Mouse (Mus musculus) forebrain, embryonic 10.5 days (tissue): ENCODE measurements around the gene Gm7075. TPM values are rescaled to one million over a fixed set of nuclear protein-coding genes. Genes with fewer than 3 reads are reported as not detected.
"Not testable (repeated sequence)": the region's sequence is repeated elsewhere in the genome, so short reads cannot be mapped to it uniquely, and the experiment has no call there.

Experiments used
- DNase-seq: peaks from one replicate; pipeline ENCODE4 v3.0.0-alpha.2; 2017; ENCODE audit warnings: low spot score; ENCODE audit errors: extremely low spot score
- H3K27ac ChIP-seq: fragments of 300-500 bp; sonication (generic); 2 replicates; pipeline ENCODE4 v1.5.1; 2016; ENCODE audit warnings: mild to moderate bottlenecking
- H3K27me3 ChIP-seq: fragments of 300-500 bp; sonication (generic); 2 replicates; pipeline ENCODE4 v1.6.1; 2016; ENCODE audit warnings: mild to moderate bottlenecking; ENCODE audit not compliant: poor library complexity, severe bottlenecking
- H3K36me3 ChIP-seq: fragments of 300-500 bp; sonication (generic); replicated peaks from 2 replicates; pipeline ENCODE4 v1.6.1; 2016; ENCODE audit warnings: mild to moderate bottlenecking, moderate library complexity
- H3K4me1 ChIP-seq: fragments of 300-500 bp; sonication (generic); 2 replicates; pipeline ENCODE4 v1.6.1; 2016
- H3K4me3 ChIP-seq: fragments of 300-500 bp; sonication (generic); 2 replicates; pipeline ENCODE4 v1.5.1; 2016; ENCODE audit warnings: mild to moderate bottlenecking, moderate library complexity
- H3K9me3 ChIP-seq: fragments of 300-500 bp; sonication (generic); 2 replicates; pipeline ENCODE4 v1.6.1; 2016; ENCODE audit warnings: mild to moderate bottlenecking, moderate library complexity
- WGBS: fragments of 180-500 bp; shearing (Covaris S2); methylation state at CpG from one replicate; pipeline ENCODE4 v1.1.7; 2016; 5-methylcytosine and 5-hydroxymethylcytosine counted together
- polyA plus RNA-seq: library from polyadenylated mRNA; unstranded; fragments of >200 nt; fragmentation: Nextera tagmentation; extraction: Ambion mirVana; gene quantifications from 2 replicates; pipeline ENCODE4 v1.2.1, GENCODE M21; 2016

Gene Gm7075
- not detected in 2 replicates for polyA plus RNA-seq

DNA sequence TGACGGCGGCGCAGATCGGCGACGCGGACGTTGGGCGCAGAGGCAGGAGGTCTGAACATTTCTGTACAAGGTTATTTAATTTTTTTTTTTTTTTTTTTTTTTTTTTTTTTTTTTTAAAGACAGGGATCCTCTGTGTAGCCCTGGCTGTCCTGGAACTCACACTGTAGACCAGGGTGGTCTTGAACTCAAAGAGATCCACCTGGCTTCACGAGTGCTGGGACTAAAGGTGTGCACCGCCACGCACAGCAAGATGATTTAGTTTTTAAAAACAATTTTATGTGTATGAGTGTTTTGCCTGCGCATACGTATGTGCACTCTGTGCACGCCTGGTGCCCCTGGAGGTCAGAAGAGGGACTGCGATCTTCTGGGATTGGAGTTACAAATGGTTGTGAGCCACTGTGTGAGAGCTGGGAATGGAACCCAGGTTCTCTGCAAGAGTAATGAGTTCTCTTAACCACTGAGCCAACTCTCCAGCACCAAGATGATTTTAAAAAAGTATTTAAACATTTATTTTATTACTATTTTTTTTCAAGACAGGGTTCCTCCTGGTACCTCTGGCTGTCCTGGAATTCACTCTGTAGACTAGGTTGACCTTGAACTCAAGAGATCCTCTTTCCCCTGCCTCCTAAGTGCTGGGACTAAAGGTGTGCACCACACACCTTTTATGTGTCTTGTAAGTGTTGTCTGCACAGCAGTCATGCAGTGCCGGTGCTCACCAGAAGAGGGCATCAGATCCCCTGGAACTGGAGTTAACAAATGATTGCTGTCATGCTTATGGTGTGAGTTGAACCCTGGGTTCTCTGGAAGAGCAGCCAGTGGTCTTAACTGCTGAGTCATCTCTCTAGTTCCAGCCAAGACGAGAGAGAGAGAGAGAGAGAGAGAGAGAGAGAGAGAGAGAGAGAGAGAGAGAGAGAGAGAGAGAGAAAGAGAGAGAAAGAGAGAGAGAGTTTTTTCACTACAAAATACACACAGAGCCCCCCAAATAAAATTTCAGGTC is at the start of gene Gm7075:
Gene Gm7075 (minus strand): TSS at position 51 of the 997 bp plus-strand sequence.
- H3K36me3 ChIP-seq = no peaks in the 10 kb centered on the region
- H3K4me1 ChIP-seq = no peaks in the 10 kb centered on the region
- no peak within 1 kb of the TSS for H3K27ac ChIP-seq
- 92% methylated on average over 18 of the region's 18 CpGs for WGBS
- no peaks in the 10 kb centered on the region for H3K9me3 ChIP-seq
- H3K27me3 ChIP-seq = no peaks in the 10 kb centered on the region
- DNase-seq = peak; percentile 55
- no peak within 1 kb of the TSS for H3K4me3 ChIP-seq

DNA sequence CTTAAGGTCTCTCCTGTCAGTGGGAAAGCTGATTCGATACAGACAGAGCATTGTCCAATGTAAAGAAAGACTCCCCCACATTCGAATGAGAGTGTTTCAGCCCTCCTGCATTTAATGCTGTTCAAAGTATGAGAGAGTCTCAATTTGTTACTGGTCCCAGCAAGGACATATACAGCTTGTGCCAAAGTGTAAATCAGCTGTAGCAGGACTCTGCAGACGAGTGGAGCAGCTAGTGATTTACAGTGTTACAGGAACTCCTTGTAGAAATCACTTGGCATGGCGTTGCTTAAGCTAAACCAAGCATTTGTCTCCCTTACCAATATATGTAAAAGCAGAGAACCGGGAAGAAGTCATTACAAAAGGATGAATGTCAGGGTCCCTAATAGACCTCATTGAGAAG is 39.3 kb upstream of the Gm7075 start:
- no peaks in the 10 kb centered on the region for H3K36me3 ChIP-seq
- no peaks in the 10 kb centered on the region for H3K9me3 ChIP-seq
- DNase-seq = no peak
- H3K4me1 ChIP-seq = peaks cover 7% of the 10 kb centered on the region; the same call in 1 of the 2 replicates
- WGBS = 78% methylated on average over 5 of the region's 5 CpGs
- H3K4me3 ChIP-seq = no peak overlapping the region
- no peak overlapping the region for H3K27ac ChIP-seq
- no peaks in the 10 kb centered on the region for H3K27me3 ChIP-seq

DNA sequence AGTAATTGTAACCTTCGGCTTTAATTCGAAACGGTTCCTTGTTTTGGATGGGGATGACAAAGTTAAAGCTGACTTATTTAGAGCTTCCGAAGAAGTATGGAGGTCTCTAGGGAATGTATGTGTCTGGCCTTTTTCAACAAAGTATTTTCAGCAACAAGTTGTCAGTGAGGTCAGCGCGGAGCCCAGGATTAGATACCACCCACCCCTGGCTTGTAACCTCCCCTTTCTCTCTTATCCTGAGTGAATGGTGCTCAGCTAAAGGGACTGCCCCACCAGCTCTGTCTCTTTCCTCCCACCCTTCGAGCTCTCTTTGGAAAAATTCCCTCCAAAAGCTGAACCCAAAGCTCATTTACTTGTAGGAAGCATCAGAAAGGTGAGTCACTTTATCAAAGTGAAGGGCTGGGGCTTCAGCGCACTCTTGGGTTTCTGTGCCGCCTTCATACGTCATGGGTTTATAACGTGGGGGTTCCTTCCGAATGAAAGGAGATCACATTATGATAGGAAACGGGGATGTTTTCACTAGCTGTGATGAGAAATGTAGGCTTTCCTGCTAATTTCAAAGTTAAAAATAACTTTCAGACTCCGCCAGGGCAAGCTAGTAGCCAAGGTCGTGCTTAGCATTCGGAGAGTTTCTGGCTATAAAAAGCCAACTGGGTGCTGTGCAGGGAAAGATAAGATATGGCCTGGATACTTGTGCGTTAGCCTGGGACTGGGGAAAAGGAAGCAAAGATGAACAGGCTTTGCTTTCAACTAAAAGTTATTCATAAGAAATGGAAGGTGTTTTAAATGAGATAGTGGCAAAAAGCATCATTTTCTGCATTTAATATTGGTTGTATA is 35.9 kb upstream of the Gm7075 start:
- H3K4me3 ChIP-seq = no peak overlapping the region
- DNase-seq = no peak
- WGBS = 91% methylated on average over 17 of the region's 17 CpGs
- peaks cover 14% of the 10 kb centered on the region for H3K4me1 ChIP-seq
- no peaks in the 10 kb centered on the region for H3K9me3 ChIP-seq
- H3K27ac ChIP-seq = no peak overlapping the region
- no peaks in the 10 kb centered on the region for H3K27me3 ChIP-seq
- no peaks in the 10 kb centered on the region for H3K36me3 ChIP-seq

DNA sequence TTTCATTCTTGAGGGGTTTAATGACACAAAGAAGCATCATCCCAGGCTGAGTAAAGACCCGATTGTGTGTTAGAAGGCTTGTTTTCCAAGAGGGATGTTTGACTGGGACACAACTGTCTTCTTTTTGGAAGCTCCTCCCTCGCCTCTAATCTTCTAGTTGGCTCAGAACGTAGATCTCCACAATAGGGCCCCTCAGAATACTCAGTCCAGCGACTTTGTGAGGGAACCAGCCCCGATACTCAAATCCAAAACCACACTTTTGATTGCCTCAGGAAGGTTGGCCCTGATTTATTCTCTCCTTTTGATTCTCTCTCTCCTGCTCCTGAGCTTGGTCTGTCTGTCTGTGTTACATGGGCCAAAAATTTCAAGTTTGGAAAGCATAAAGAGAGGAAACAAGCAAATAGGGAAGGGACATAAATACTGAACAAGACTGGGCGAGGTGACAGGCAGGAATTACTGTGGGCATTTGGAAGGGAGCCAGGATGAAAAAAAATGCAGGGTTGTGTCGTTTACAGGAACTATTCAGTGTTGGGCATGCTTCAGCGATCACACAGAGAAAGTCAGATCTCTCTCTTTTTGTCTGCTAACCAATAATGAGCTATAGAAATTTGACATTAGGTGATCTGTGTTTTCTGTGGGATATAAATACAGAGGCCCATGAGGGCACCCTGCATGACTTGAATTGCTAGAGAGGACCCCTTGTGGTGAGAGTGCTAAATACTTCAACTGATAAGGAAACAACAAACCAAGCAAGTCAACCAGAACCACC is 33.7 kb upstream of the Gm7075 start:
- DNase-seq = no peak
- no peak overlapping the region for H3K27ac ChIP-seq
- WGBS = 63% methylated on average over 8 of the region's 8 CpGs

DNA sequence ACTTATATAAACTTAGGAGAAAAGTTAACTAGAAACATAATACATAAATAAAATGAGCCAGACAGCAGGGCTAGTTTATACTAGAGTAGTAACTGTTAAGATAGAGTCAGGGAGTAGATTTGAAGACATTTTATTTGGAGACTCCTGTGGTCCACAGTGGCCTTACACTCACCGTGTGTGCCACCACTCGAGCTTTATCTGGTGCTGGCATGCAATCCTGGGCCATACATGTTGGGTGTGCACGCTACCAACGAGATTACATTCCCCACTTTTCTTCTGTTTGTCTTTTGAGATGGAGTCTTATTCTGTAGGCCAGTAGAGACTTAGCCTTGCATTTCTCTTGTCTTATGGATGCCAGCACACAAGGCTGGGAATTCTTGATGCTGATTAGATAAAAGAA is 32.3 kb upstream of the Gm7075 start:
- DNase-seq = no peak
- H3K27ac ChIP-seq = no peak overlapping the region
- H3K4me1 ChIP-seq = peaks cover 14% of the 10 kb centered on the region
- no peaks in the 10 kb centered on the region for H3K9me3 ChIP-seq
- WGBS = 89% methylated on average over 4 of the region's 4 CpGs
- H3K36me3 ChIP-seq = no peaks in the 10 kb centered on the region
- H3K27me3 ChIP-seq = no peaks in the 10 kb centered on the region
- H3K4me3 ChIP-seq = no peak overlapping the region

More for the DNA sequence above, 33.7 kb upstream of the Gm7075 start:
- peaks cover 14% of the 10 kb centered on the region for H3K4me1 ChIP-seq
- no peak overlapping the region for H3K4me3 ChIP-seq
- H3K27me3 ChIP-seq = no peaks in the 10 kb centered on the region
- H3K9me3 ChIP-seq = no peaks in the 10 kb centered on the region
- H3K36me3 ChIP-seq = no peaks in the 10 kb centered on the region

DNA sequence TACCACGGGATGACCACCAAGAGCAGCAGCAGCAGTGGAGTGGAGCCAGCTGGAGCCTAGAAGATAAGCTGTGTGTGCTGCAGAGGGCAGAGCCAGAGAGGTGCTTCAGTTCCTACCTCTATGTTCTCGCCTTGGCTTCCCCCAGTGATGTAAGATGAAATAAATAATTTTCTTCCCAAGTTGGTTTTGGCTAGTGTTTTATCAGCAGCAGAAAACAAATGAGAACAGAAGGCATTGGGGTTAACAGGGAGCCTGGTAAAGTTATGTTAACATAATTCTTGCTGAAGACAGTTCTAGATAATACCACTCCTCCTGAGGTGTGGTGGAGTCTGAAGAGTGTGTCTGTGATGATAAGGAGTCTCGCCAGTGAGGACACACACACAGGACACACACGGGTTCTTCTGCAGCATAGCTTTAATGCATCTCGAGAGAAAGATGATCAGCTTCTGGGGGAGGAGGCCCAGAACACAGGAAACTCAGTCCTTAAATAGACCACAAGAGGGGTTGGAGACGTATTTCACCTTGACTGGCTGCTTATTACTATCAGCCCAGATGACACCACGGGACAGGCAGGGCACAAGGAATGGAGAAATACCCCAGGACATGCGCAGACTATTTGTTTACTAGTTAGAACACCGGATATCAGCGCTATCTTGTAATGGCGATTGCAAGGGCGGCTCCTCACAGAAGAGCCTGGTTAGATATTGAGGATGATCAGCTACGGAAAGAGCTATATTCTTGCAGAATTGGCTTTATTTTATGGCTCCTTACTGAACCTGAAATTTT is 23.2 kb upstream of the Gm7075 start:
- 89% methylated on average over 13 of the region's 13 CpGs for WGBS
- H3K9me3 ChIP-seq, H3K36me3 ChIP-seq, H3K27ac ChIP-seq, DNase-seq, H3K4me1 ChIP-seq, H3K4me3 ChIP-seq, H3K27me3 ChIP-seq: not testable (repeated sequence)

DNA sequence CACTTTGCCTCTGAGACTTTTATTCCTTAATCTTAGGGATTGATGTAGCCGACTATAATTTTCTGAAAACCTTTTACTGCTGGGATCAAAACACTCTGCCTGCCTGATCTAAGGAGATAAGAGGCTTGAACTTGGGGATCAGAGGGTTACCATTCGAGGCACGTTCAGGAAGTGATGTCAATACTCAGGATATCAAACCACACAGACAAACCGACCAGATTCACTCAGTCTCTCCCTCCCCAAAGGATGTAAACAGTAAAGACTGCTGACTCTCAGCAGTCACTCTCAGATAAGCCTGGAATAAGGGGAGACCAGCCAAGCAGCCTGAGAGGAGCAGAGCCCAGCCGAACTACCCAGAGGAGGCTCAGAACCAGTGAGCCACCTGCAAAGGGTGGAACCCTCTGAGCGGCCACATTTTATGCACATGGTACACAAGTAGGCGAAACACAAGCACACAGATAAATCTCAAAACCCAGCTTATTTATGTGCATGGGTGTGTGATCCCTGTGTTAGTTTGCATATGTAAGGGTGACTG is 18.2 kb upstream of the Gm7075 start:
- WGBS = 80% methylated on average over 7 of the region's 7 CpGs
- Histone ChIP-seq H3K4me3 (no peak overlapping the region), H3K27ac (no peak overlapping the region), H3K36me3 (no peaks in the 10 kb centered on the region), H3K4me1 (no peaks in the 10 kb centered on the region), H3K27me3 (no peaks in the 10 kb centered on the region), H3K9me3 (no peaks in the 10 kb centered on the region)
- DNase-seq = no peak

DNA sequence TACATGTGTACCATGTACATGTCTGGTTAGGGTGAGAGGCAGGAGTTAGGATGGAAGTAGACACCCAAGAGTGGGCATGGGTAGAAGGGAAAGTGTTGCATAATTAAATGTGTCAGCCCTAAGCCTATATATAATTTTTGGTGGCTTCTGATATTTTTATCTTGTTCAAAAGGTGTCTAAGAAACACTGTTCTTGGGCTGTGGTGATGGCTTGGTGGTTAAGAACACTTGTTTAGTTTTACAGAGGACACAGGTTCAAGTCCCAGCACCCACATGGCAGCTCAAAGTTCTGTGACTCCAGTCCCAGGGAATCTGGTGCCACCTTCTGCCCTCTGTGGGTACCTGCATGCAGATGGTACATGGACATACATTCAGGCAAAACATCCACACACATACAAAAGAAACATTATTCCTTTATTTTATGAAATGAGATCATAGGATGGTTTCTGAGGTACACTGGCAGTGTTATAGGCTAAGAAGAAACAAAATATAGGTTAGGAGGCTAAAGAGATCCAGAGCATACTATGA is 17.2 kb upstream of the Gm7075 start:
- Histone ChIP-seq H3K4me1 (no peaks in the 10 kb centered on the region), H3K27ac (no peak overlapping the region), H3K27me3 (no peaks in the 10 kb centered on the region), H3K36me3 (no peaks in the 10 kb centered on the region), H3K4me3 (no peak overlapping the region), H3K9me3 (no peaks in the 10 kb centered on the region)
- DNase-seq = no peak

DNA sequence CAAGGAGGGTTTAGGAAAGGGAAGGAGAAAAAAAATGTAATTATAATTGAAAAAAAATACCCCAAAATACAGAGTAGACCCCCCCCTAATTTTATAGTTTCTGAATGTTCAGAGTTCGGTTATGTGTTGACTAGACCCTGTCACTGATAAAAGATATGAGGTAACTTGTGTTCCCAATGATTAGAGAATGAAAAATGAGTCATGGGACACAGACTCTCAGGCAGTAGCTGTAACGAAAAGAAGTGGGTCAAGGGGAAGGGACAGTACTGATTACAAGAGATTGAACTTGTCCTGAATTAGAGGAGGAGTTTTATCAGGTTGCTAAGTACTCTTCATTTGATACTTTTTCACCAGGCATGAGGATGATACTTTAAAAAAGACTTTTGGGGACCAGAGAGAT is 11.3 kb upstream of the Gm7075 start:
- WGBS = 80% methylated on average over 2 of the region's 2 CpGs
- no peaks in the 10 kb centered on the region for H3K9me3 ChIP-seq
- no peaks in the 10 kb centered on the region for H3K36me3 ChIP-seq
- no peaks in the 10 kb centered on the region for H3K27me3 ChIP-seq
- no peak overlapping the region for H3K4me3 ChIP-seq
- H3K4me1 ChIP-seq = peaks cover 6% of the 10 kb centered on the region; the same call in 1 of the 2 replicates
- no peak for DNase-seq
- no peak overlapping the region for H3K27ac ChIP-seq

DNA sequence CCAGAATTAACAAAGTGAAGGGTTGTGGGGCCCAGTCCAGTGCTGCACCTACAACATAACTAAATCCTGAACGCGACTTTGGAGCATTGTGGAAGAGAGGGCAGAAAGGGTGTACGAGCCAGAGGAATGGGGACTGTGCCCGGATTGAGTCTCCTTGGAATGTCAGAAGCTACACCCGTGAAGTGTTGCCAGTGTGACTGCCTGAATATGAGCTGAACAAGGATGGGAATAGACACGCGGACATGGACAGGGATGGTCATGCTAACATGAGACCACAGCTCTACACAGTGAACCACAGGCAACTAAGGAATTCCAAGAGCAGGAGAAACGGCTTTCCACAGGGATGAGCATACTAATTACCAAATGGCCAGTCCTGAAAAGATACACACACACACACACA is 10.5 kb upstream of the Gm7075 start:
- Histone ChIP-seq H3K27me3 (no peaks in the 10 kb centered on the region), H3K9me3 (no peaks in the 10 kb centered on the region), H3K36me3 (no peaks in the 10 kb centered on the region), H3K27ac (no peak overlapping the region), H3K4me3 (no peak overlapping the region), H3K4me1 (peaks cover 6% of the 10 kb centered on the region; the same call in 1 of the 2 replicates)
- no peak for DNase-seq
- WGBS = 92% methylated on average over 8 of the region's 8 CpGs

DNA sequence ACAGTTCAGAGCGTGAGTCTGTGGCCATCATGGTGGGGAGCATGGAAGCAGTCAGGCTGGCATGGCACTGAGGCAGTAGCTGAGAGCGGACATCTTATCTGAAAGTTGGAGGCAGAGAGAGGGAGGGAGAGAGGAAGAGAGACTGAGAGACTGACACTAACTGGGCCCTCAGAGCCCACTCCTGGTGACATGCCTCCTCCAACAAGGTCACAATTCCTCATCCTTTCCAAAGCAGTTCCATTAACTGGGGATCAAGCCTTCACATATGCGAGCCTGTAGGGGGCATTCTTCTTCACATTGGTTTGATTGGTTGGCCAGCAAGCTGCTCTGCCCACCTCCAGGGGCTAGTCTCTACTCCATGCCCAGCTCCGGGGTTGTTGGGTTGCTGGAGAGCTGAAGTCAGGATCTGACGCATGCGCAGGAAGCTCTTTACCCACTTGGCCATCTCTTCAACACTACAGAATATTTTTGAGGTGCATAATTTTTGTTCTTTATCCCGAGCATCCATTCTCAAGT is 9.7 kb upstream of the Gm7075 start:
- Histone ChIP-seq H3K4me3 (no peak overlapping the region), H3K27me3 (no peaks in the 10 kb centered on the region), H3K27ac (no peak overlapping the region), H3K9me3 (no peaks in the 10 kb centered on the region), H3K4me1 (peaks cover 6% of the 10 kb centered on the region; the same call in 1 of the 2 replicates), H3K36me3 (no peaks in the 10 kb centered on the region)
- WGBS = 96% methylated on average over 7 of the region's 7 CpGs
- DNase-seq = no peak
